Mouse (Mus musculus): ENCODE results near the gene Tekt1. TPM values are rescaled to one million over a fixed set of nuclear protein-coding genes. Genes with fewer than 3 reads are reported as not detected.

Gene Tekt1
- polyA plus RNA-seq, 1 experiment = not detected

- TF ChIP-seq CTCF (IDR thresholded peaks at IDR 0.05; ENCODE audit: control insufficient read depth, insufficient read depth, low read length) = no peak
- TF ChIP-seq POLR2A (IDR thresholded peaks at IDR 0.05; ENCODE audit: borderline replicate concordance, control insufficient read depth, low read depth, low read length) = no peak
- no peak overlapping the region for H3K27ac ChIP-seq (ENCODE audit: control insufficient read depth, insufficient read depth, low read depth, low read length, poor library complexity)
- H3K4me3 ChIP-seq (replicated peaks; ENCODE audit: control insufficient read depth, low read depth, low read length) = no peak overlapping the region
- H3K4me1 ChIP-seq (ENCODE audit: control insufficient read depth, insufficient read depth, low read length) = no peaks in the 10 kb centered on the region
- WGBS = 68% methylated on average over 7 of the region's 7 CpGs
Measured at GRCm38 (mm10) chr11:72378222-72378621, 16.0 kb upstream of the Tekt1 start.

DNA sequence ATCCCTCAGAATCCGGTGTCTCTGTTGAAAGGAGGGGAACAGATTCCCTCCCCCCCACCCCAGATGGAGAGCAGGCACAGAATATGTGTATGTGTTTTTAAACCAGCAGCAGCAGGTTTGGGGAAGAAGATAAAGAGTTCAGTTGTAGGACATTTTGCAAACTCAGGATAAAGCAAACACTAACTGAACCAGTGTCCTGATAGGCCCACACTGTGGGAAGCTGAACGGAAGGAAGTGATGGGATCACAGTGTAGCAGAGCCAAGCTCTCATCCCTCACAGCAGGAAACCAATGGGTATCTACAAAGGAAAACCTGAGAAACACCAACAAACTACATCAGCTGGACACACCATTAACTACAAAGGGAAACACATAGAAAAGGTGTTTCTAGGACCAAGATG, 14.3 kb upstream of the Tekt1 start:
- WGBS = 81% methylated on average over 2 of the region's 2 CpGs
- no peaks in the 10 kb centered on the region for H3K4me1 ChIP-seq (ENCODE audit: control insufficient read depth, insufficient read depth, low read length)

GRCm38 (mm10) chr11:72369904-72370672, 7.8 kb upstream of the Tekt1 start:
- TF ChIP-seq CTCF (IDR thresholded peaks at IDR 0.05; ENCODE audit: control insufficient read depth, insufficient read depth, low read length) (no peak), POLR2A (IDR thresholded peaks at IDR 0.05; ENCODE audit: borderline replicate concordance, control insufficient read depth, low read depth, low read length) (no peak)
- H3K4me3 ChIP-seq (replicated peaks; ENCODE audit: control insufficient read depth, low read depth, low read length) = no peak overlapping the region
- no peak overlapping the region for H3K27ac ChIP-seq (ENCODE audit: control insufficient read depth, insufficient read depth, low read depth, low read length, poor library complexity)
- no peaks in the 10 kb centered on the region for H3K4me1 ChIP-seq (ENCODE audit: control insufficient read depth, insufficient read depth, low read length)
- 28% methylated on average over 12 of the region's 12 CpGs for WGBS

More for the DNA sequence above, 14.3 kb upstream of the Tekt1 start:
- no peak overlapping the region for H3K27ac ChIP-seq (ENCODE audit: control insufficient read depth, insufficient read depth, low read depth, low read length, poor library complexity)
- TF ChIP-seq POLR2A (IDR thresholded peaks at IDR 0.05; ENCODE audit: borderline replicate concordance, control insufficient read depth, low read depth, low read length) (no peak), CTCF (IDR thresholded peaks at IDR 0.05; ENCODE audit: control insufficient read depth, insufficient read depth, low read length) (no peak)
- H3K4me3 ChIP-seq (replicated peaks; ENCODE audit: control insufficient read depth, low read depth, low read length) = no peak overlapping the region

- 50% methylated on average over 11 of the region's 11 CpGs for WGBS
- peaks cover 2% of the 10 kb centered on the region; the same call in 1 of the 2 replicates for H3K4me1 ChIP-seq (ENCODE audit: control insufficient read depth, insufficient read depth, low read length)
- no peak overlapping the region for H3K4me3 ChIP-seq (replicated peaks; ENCODE audit: control insufficient read depth, low read depth, low read length)
- TF ChIP-seq POLR2A (IDR thresholded peaks at IDR 0.05; ENCODE audit: borderline replicate concordance, control insufficient read depth, low read depth, low read length) = no peak
- no peak for TF ChIP-seq CTCF (IDR thresholded peaks at IDR 0.05; ENCODE audit: control insufficient read depth, insufficient read depth, low read length)
- no peak overlapping the region for H3K27ac ChIP-seq (ENCODE audit: control insufficient read depth, insufficient read depth, low read depth, low read length, poor library complexity)
Measured at GRCm38 (mm10) chr11:72367934-72368674, 5.9 kb upstream of the Tekt1 start.

GRCm38 (mm10) chr11:72366126-72366525, 3.9 kb upstream of the Tekt1 start:
- WGBS = 74% methylated on average over 9 of the region's 9 CpGs
- Histone ChIP-seq H3K4me1 (ENCODE audit: control insufficient read depth, insufficient read depth, low read length) (peaks cover 2% of the 10 kb centered on the region; the same call in 1 of the 2 replicates), H3K27ac (ENCODE audit: control insufficient read depth, insufficient read depth, low read depth, low read length, poor library complexity) (no peak overlapping the region), H3K4me3 (replicated peaks; ENCODE audit: control insufficient read depth, low read depth, low read length) (no peak overlapping the region)
- TF ChIP-seq POLR2A (IDR thresholded peaks at IDR 0.05; ENCODE audit: borderline replicate concordance, control insufficient read depth, low read depth, low read length) = no peak
- no peak for TF ChIP-seq CTCF (IDR thresholded peaks at IDR 0.05; ENCODE audit: control insufficient read depth, insufficient read depth, low read length)

DNA sequence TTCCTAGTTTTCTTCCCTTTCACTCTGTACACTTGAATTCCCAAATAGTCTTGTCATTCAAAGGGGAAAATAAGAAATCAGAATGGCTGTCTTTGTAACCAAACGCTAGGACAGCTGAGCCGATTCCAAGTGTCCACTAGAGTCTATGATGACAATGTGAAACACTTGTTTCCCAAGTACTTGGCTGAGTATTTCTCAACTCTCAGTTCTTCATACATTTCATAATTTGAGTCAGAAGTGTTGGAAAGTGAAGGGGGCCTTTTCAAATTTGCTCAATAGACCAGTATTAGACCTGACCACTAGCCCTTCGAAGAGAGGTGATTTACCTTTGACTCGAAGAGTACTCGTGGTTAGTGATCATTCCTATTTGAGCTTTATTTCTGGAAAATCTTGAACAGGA, 2.3 kb upstream of the Tekt1 start:
- no peak for TF ChIP-seq CTCF (IDR thresholded peaks at IDR 0.05; ENCODE audit: control insufficient read depth, insufficient read depth, low read length)
- Histone ChIP-seq H3K4me3 (replicated peaks; ENCODE audit: control insufficient read depth, low read depth, low read length) (no peak overlapping the region), H3K27ac (ENCODE audit: control insufficient read depth, insufficient read depth, low read depth, low read length, poor library complexity) (no peak overlapping the region), H3K4me1 (ENCODE audit: control insufficient read depth, insufficient read depth, low read length) (peaks cover 2% of the 10 kb centered on the region; the same call in 1 of the 2 replicates)
- 60% methylated on average over 5 of the region's 5 CpGs for WGBS

DNA sequence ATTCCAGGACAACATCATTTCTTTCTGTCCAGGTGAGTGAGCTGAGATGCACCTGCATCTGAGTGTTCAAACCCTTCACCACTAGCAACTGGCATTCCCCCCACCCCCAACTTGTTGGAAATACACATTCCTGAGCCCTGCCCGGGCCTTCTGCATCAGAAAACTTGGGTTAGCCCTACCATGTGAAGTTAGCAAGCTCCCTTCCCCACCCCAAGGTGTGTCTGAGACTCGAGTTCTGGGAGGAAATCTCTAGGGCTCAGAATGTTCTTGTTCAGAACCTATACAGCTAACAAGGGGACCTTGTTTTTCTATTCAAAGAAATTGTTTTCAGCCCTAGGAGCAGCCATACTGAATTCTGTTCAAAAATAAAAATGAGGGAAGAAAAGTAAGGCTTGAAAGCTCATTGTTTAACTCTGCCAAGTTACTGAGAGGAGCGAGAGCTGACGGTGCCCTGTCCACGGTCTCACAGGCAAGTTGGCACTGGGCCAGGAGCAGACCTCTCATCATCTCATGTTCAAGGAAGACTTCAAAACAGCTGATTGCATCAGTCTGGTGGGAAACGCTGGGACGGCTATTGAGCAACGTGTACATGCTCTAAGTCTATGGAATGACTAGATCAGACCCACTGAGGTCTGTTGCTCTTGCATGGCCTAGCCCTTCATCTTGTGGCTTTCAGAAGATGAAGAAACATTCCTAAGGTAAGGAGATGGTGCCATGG, 1.4 kb upstream of the Tekt1 start:
- peaks cover 2% of the 10 kb centered on the region; the same call in 1 of the 2 replicates for H3K4me1 ChIP-seq (ENCODE audit: control insufficient read depth, insufficient read depth, low read length)
- WGBS = 44% methylated on average over 8 of the region's 8 CpGs
- no peak for TF ChIP-seq POLR2A (IDR thresholded peaks at IDR 0.05; ENCODE audit: borderline replicate concordance, control insufficient read depth, low read depth, low read length)
- no peak for TF ChIP-seq CTCF (IDR thresholded peaks at IDR 0.05; ENCODE audit: control insufficient read depth, insufficient read depth, low read length)
- no peak overlapping the region for H3K27ac ChIP-seq (ENCODE audit: control insufficient read depth, insufficient read depth, low read depth, low read length, poor library complexity)
- no peak overlapping the region for H3K4me3 ChIP-seq (replicated peaks; ENCODE audit: control insufficient read depth, low read depth, low read length)

Measured in bone marrow, adult 2 months (tissue).